Mouse (Mus musculus): ENCODE results near the gene Pamr1. TPM values are rescaled to one million over a fixed set of nuclear protein-coding genes. Genes with fewer than 3 reads are reported as not detected.

The Pamr1 gene
- polyA plus RNA-seq, 2 experiments from 2014 or later = not detected

- ATAC-seq = no peak
These were observed 50.7 kb downstream of the Pamr1 start for GRCm38 (mm10) chr2:102600516-102600915.

GRCm38 (mm10) chr2:102610485-102610884 lies 60.7 kb downstream of the Pamr1 start:
- ATAC-seq = no peak

- no peak for ATAC-seq
These were observed 66.8 kb downstream of the Pamr1 start for GRCm38 (mm10) chr2:102616637-102617036.

- ATAC-seq = no peak
These were observed 71.1 kb downstream of the Pamr1 start for GRCm38 (mm10) chr2:102620744-102621429.

GRCm38 (mm10) chr2:102622176-102622575 lies 72.4 kb downstream of the Pamr1 start:
- no peak for ATAC-seq

- ATAC-seq = no peak
These were observed 73.1 kb downstream of the Pamr1 start for GRCm38 (mm10) chr2:102622943-102623342.

GRCm38 (mm10) chr2:102624538-102624937 lies 74.7 kb downstream of the Pamr1 start:
- ATAC-seq = no peak

- ATAC-seq = no peak
These were observed 82.5 kb downstream of the Pamr1 start for GRCm38 (mm10) chr2:102632361-102632760.

GRCm38 (mm10) chr2:102634010-102634409 lies 84.2 kb downstream of the Pamr1 start:
- ATAC-seq = no peak

GRCm38 (mm10) chr2:102635523-102636060 lies 85.8 kb downstream of the Pamr1 start:
- no peak for ATAC-seq

- ATAC-seq = no peak
These were observed 86.3 kb downstream of the Pamr1 start for GRCm38 (mm10) chr2:102636116-102636600.

GRCm38 (mm10) chr2:102638140-102638539 lies 88.3 kb downstream of the Pamr1 start:
- ATAC-seq = no peak

GRCm38 (mm10) chr2:102638690-102639089 lies 88.9 kb downstream of the Pamr1 start:
- ATAC-seq = no peak

- ATAC-seq = no peak
These were observed 99.2 kb downstream of the Pamr1 start for GRCm38 (mm10) chr2:102648845-102649500.

- ATAC-seq = no peak
These were observed 100.5 kb downstream of the Pamr1 start for GRCm38 (mm10) chr2:102650322-102650721.

- ATAC-seq = no peak
These were observed 106.3 kb downstream of the Pamr1 start for GRCm38 (mm10) chr2:102655966-102656725.

- ATAC-seq = no peak
These were observed 107.9 kb downstream of the Pamr1 start for GRCm38 (mm10) chr2:102657726-102658125.

GRCm38 (mm10) chr2:102658163-102658660 lies 108.4 kb downstream of the Pamr1 start, which contains the start of gene Slc1a2:
Gene Slc1a2, plus strand, starts transcription at chr2:102658659.
- ATAC-seq = no peak

GRCm38 (mm10) chr2:102658661-102659520 lies 109.1 kb downstream of the Pamr1 start:
- ATAC-seq = no peak

GRCm38 (mm10) chr2:102659521-102659830 lies 109.7 kb downstream of the Pamr1 start:
- ATAC-seq = no peak

GRCm38 (mm10) chr2:102661052-102661451 lies 111.2 kb downstream of the Pamr1 start:
- ATAC-seq = no peak

- ATAC-seq = no peak
These were observed 113.1 kb downstream of the Pamr1 start for GRCm38 (mm10) chr2:102662911-102663310.
